Mouse (Mus musculus) right cerebral cortex, postnatal 25 days (tissue): ENCODE measurements at regions not wholly inside any gene's neighbourhood (a gene's known extent, or its start where the extent isn't known, plus 50 kb on each side); places are given as distances from the start of the nearest gene placed in this dataset.

ENCODE experiments used
- DNase-seq: peaks from one replicate; pipeline ENCODE4 v3.0.0; 2022

GRCm38 (mm10) chr5:119418486-119418885, 252.0 kb upstream of the Tbx3 start:
- DNase-seq, result no peak

GRCm38 (mm10) chr5:119427511-119428019, 242.9 kb upstream of the Tbx3 start:
- no peak for DNase-seq

- no peak for DNase-seq
Observed at GRCm38 (mm10) chr5:119431271-119431756, 239.2 kb upstream of the Tbx3 start.

- DNase-seq, result no peak
Observed at GRCm38 (mm10) chr5:119434572-119434971, 235.9 kb upstream of the Tbx3 start.

- no peak for DNase-seq
Observed at GRCm38 (mm10) chr5:119448494-119448893, 222.0 kb upstream of the Tbx3 start.

GRCm38 (mm10) chr5:119449166-119449565, 221.3 kb upstream of the Tbx3 start:
- DNase-seq, result no peak

- DNase-seq, result no peak
Observed at GRCm38 (mm10) chr5:119459751-119460150, 210.7 kb upstream of the Tbx3 start.

- no peak for DNase-seq
Observed at GRCm38 (mm10) chr5:119462659-119463530, 207.6 kb upstream of the Tbx3 start.

GRCm38 (mm10) chr5:119464553-119464952, 205.9 kb upstream of the Tbx3 start:
- DNase-seq, result no peak

- peak; percentile 5 for DNase-seq
Observed at GRCm38 (mm10) chr5:119467346-119468085, 203.0 kb upstream of the Tbx3 start.

- DNase-seq, result no peak
Observed at GRCm38 (mm10) chr5:119477926-119478325, 192.5 kb upstream of the Tbx3 start.

- DNase-seq, result no peak
Observed at GRCm38 (mm10) chr5:119478331-119478730, 192.1 kb upstream of the Tbx3 start.

- peak; percentile 17 for DNase-seq
Observed at GRCm38 (mm10) chr5:119480191-119481190, 190.0 kb upstream of the Tbx3 start.

- no peak for DNase-seq
Observed at GRCm38 (mm10) chr5:119483706-119484105, 186.8 kb upstream of the Tbx3 start.

- DNase-seq, result no peak
Observed at GRCm38 (mm10) chr5:119486196-119486595, 184.3 kb upstream of the Tbx3 start.

GRCm38 (mm10) chr5:119487184-119487583, 183.3 kb upstream of the Tbx3 start:
- no peak for DNase-seq

- DNase-seq, result no peak
Observed at GRCm38 (mm10) chr5:119497501-119497900, 173.0 kb upstream of the Tbx3 start.

- DNase-seq, result no peak
Observed at GRCm38 (mm10) chr5:119498431-119498830, 172.0 kb upstream of the Tbx3 start.

- no peak for DNase-seq
Observed at GRCm38 (mm10) chr5:119507709-119508108, 162.8 kb upstream of the Tbx3 start.

GRCm38 (mm10) chr5:119518506-119519252, 151.8 kb upstream of the Tbx3 start:
- no peak for DNase-seq

GRCm38 (mm10) chr5:119524171-119524570, 146.3 kb upstream of the Tbx3 start:
- DNase-seq, result no peak

GRCm38 (mm10) chr5:119525960-119526359, 144.5 kb upstream of the Tbx3 start:
- no peak for DNase-seq
